Mouse (Mus musculus) lung, postnatal 0 days (tissue): ENCODE results near the gene Insyn1. TPM values are rescaled to one million over a fixed set of nuclear protein-coding genes. Genes with fewer than 3 reads are reported as not detected.

ENCODE experiments used
- ATAC-seq: fragments of 200-750 bp; cut with Nextera tagmentation; 2 replicates; pipeline ENCODE4 v1.8.0; 2017; ENCODE audit warnings: moderate library complexity
- DNase-seq: peaks from one replicate; pipeline ENCODE4 v3.0.0-alpha.2; 2016; ENCODE audit warnings: low spot score
- H3K27ac ChIP-seq: fragments of 300-500 bp; sonication (generic); 2 replicates; pipeline ENCODE4 v1.5.1; 2014; ENCODE audit warnings: antibody characterized with exemption, mild to moderate bottlenecking, low read length, mixed read lengths
- H3K27me3 ChIP-seq: fragments of 300-500 bp; sonication (generic); replicated peaks from 2 replicates; pipeline ENCODE4 v1.6.1; 2014; ENCODE audit warnings: low read length, mixed read lengths; ENCODE audit not compliant: insufficient read depth
- H3K36me3 ChIP-seq: fragments of 300-500 bp; sonication (generic); 2 replicates; pipeline ENCODE4 v1.6.1; 2014; ENCODE audit warnings: low read length, mixed read lengths; ENCODE audit not compliant: insufficient read depth
- H3K4me1 ChIP-seq: fragments of 300-500 bp; sonication (generic); 2 replicates; pipeline ENCODE4 v1.6.1; 2014; ENCODE audit warnings: antibody characterized with exemption, low read depth, low read length, mixed read lengths; ENCODE audit not compliant: insufficient read depth
- H3K4me2 ChIP-seq: fragments of 300-500 bp; sonication (generic); replicated peaks from 2 replicates; pipeline ENCODE4 v1.6.1; 2014; ENCODE audit warnings: low read depth, mild to moderate bottlenecking, low read length, moderate library complexity, mixed read lengths
- H3K4me3 ChIP-seq: fragments of 300-500 bp; sonication (generic); 2 replicates; pipeline ENCODE4 v1.5.1; 2014; ENCODE audit warnings: low read depth, low read length
- H3K9ac ChIP-seq: fragments of 300-500 bp; sonication (generic); replicated peaks from 2 replicates; pipeline ENCODE4 v1.6.1; 2014; ENCODE audit warnings: low read depth, mild to moderate bottlenecking
- H3K9me3 ChIP-seq: fragments of 300-500 bp; sonication (generic); 2 replicates; pipeline ENCODE4 v1.6.1; 2016; ENCODE audit warnings: low read length, mixed read lengths
- CTCF ChIP-seq: IDR thresholded peaks from 2 replicates; pipeline ENCODE4 v1.5.1; 2016; ENCODE audit warnings: antibody characterized with exemption, mild to moderate bottlenecking
- EP300 ChIP-seq: IDR thresholded peaks from 2 replicates; pipeline ENCODE4 v1.6.1; 2016; ENCODE audit warnings: antibody characterized with exemption, mild to moderate bottlenecking, control low read depth
- WGBS: fragments of 180-500 bp; shearing (Covaris S2); extraction: QIAGEN DNeasy Blood & Tissue Kit; methylation state at CpG from one replicate; pipeline ENCODE4 v1.1.7; 2014; 5-methylcytosine and 5-hydroxymethylcytosine counted together
- polyA plus RNA-seq: library from polyadenylated mRNA; unstranded; fragments of >200 nt; fragmentation: Nextera tagmentation; extraction: Ambion mirVana; gene quantifications from 2 replicates; pipeline ENCODE4 v1.2.1, GENCODE M21; 2015

Gene Insyn1
- polyA plus RNA-seq = 1.0 and 1.2 TPM in 2 replicates

DNA sequence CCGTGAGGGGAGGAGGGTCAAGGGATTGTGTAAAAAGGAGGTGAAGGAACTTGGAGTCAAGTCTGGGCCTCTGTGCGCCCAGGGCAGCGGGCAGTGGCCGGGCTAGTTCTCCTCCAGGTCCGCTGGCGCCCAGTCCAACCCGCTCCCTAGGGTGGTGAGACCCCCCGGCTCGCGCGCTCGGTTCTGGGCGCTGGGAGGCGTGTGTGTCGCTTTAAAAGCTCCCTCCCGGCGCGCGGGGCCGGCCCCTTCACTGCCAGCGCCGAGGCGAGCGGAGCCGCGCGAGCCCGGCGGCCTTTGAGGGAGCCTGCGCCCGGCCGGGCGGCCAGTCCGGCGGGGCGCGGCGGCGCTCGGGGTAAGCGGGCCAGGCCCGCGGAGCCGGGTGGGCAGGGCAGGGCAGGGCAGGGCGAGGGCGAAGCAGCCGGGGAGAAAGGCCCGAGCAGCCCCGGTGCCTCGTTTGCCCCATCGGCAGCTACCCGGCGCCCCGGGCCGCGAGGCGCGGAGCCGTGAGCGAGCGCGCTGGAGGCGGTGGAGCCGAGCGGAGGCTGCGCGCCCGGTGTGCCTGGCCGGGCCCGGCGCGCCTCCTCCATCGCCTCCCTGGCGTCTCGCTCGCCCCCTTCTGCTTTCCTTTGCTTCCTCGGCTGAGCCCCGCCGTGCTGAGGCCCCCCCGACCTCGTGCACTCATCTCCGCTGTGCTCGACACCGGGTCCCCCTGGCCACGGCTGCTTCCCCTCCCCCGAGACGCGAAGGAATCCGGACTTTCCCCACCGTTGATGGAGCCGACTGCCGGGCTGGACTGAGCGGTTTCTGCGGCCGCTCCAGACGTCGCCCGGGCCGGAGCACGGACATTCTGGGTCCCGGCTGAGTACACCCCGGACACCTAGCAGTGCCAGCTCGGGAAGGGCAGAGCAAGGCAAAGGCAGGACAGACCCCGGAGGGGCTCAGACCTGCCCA, at the start of gene Insyn1:
Gene Insyn1 (plus strand): TSS at position 753 of the 951 bp plus-strand sequence.
- H3K36me3 ChIP-seq = no peaks in the 10 kb centered on the region
- ATAC-seq (peak; percentile 76), DNase-seq (peak; percentile 62)
- WGBS = under 1% methylated on average over 84 of the region's 104 CpGs
- H3K27ac ChIP-seq = no peak within 1 kb of the TSS
- peak within 1 kb of the TSS; percentile 60 for H3K4me3 ChIP-seq
- H3K4me1 ChIP-seq = no peaks in the 10 kb centered on the region
- peak within 1 kb of the TSS; percentile 92 for H3K4me2 ChIP-seq
- TF ChIP-seq EP300 = no peak
- no peak for TF ChIP-seq CTCF
- peaks cover 7% of the 10 kb centered on the region for H3K27me3 ChIP-seq
- H3K9me3 ChIP-seq = no peaks in the 10 kb centered on the region
- peak within 1 kb of the TSS; percentile 16; the same call in 1 of the 2 replicates for H3K9ac ChIP-seq

DNA sequence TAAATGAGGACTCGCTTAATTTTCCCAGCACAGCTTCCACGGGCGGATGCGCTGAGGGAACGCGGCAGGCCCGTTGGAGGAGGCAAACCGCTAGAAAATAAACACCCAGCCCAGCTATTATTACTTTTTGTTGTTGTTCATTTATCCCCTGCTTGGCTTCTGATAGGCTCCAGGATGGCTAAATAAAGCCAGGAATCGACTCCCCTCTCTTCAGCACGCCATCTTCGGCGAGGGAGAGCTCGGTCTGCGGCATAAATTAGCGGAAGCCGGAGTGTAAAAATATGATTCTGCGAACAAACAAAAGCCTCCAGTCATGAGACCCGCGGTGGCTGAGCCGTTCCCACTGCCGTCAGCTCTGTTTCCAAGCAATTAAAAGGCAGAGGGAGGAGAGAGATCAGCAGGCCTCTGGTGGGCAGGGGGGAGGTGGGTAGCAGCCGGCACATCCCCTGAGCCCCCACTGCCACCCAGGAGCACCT, 49.4 kb upstream of the Insyn1 start:
- TF ChIP-seq EP300 = no peak
- TF ChIP-seq CTCF = no peak
- DNase-seq (no peak), ATAC-seq (no peak)
- Histone ChIP-seq H3K27ac (no peak overlapping the region), H3K9me3 (no peaks in the 10 kb centered on the region), H3K4me2 (no peak overlapping the region), H3K36me3 (no peaks in the 10 kb centered on the region), H3K9ac (no peak overlapping the region), H3K27me3 (no peaks in the 10 kb centered on the region), H3K4me3 (no peak overlapping the region), H3K4me1 (no peaks in the 10 kb centered on the region)
- WGBS = 85% methylated on average over 22 of the region's 22 CpGs

- Histone ChIP-seq H3K4me1 (no peaks in the 10 kb centered on the region), H3K9me3 (no peaks in the 10 kb centered on the region), H3K4me2 (no peak overlapping the region), H3K27me3 (no peaks in the 10 kb centered on the region), H3K27ac (no peak overlapping the region), H3K36me3 (no peaks in the 10 kb centered on the region), H3K4me3 (no peak overlapping the region), H3K9ac (no peak overlapping the region)
- no peak for ATAC-seq
- WGBS = 75% methylated on average over 6 of the region's 6 CpGs
- DNase-seq = no peak
- TF ChIP-seq EP300 = no peak
- TF ChIP-seq CTCF = no peak
Measured at GRCm38 (mm10) chr9:58440100-58440499, 48.3 kb upstream of the Insyn1 start.

DNA sequence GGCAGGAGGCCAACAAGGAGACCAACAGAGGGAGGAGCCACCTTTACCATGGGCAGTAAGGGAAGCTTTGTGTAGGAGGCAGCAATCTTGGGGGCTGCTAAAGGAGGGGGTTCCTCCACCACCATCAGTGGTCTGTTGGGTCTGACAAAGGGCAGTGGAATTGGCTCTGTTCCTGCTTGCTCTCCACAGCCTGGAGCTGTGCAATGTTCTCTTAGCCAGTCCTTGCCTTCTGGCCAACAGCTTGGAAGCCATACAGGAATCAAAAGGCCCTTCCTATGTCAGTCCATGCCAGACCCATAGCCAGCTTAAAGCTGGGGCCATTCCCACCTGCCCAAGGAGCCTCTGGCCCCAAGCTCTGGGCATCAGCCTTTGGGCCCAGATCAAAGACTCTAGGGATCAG, 47.8 kb upstream of the Insyn1 start:
- H3K27me3 ChIP-seq = no peaks in the 10 kb centered on the region
- no peak for DNase-seq
- no peak overlapping the region for H3K4me2 ChIP-seq
- no peaks in the 10 kb centered on the region for H3K9me3 ChIP-seq
- ATAC-seq = no peak
- H3K4me1 ChIP-seq = no peaks in the 10 kb centered on the region
- no peaks in the 10 kb centered on the region for H3K36me3 ChIP-seq
- H3K4me3 ChIP-seq = no peak overlapping the region
- H3K9ac ChIP-seq = no peak overlapping the region
- TF ChIP-seq CTCF = no peak
- TF ChIP-seq EP300 = no peak
- no peak overlapping the region for H3K27ac ChIP-seq

- Histone ChIP-seq H3K4me2 (no peak overlapping the region), H3K27ac (no peak overlapping the region), H3K36me3 (no peaks in the 10 kb centered on the region), H3K9me3 (no peaks in the 10 kb centered on the region), H3K4me1 (no peaks in the 10 kb centered on the region), H3K27me3 (no peaks in the 10 kb centered on the region), H3K4me3 (no peak overlapping the region), H3K9ac (no peak overlapping the region)
- TF ChIP-seq EP300 = no peak
- no peak for TF ChIP-seq CTCF
- ATAC-seq = no peak; the same call in 1 of the 2 replicates
- no peak for DNase-seq
- 45% methylated on average over 6 of the region's 6 CpGs for WGBS
Measured at GRCm38 (mm10) chr9:58441351-58442104, 46.9 kb upstream of the Insyn1 start.
